Mouse (Mus musculus): ENCODE results near the gene Sec63. TPM values are rescaled to one million over a fixed set of nuclear protein-coding genes. Genes with fewer than 3 reads are reported as not detected.

Sec63 gene
- polyA plus RNA-seq, 2 experiments = 22.6 to 48.9 TPM

DNA sequence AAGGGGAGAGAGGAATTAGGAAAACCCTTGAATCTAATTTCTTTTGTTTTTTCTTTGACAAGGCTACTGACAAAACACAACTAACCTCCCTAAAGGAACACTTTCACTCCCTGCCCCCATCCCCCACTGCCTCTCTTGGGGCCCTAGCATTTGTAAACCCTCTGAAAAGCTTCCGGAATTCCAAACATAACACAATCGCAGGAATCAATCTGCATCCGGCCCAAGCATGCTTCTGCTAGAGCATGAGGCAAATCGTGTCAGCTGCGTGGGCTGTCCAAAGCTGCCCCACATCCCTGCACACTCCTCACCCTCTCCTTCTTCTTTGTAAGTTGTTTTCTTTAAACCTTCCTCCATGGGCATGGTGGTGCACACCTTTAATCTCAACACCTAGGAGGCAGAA is 94.0 kb downstream of the Sec63 start:
- WGBS = 40% methylated on average over 5 of the region's 5 CpGs
- no peak for ATAC-seq (ENCODE audit: low FRiP score, low read depth)

DNA sequence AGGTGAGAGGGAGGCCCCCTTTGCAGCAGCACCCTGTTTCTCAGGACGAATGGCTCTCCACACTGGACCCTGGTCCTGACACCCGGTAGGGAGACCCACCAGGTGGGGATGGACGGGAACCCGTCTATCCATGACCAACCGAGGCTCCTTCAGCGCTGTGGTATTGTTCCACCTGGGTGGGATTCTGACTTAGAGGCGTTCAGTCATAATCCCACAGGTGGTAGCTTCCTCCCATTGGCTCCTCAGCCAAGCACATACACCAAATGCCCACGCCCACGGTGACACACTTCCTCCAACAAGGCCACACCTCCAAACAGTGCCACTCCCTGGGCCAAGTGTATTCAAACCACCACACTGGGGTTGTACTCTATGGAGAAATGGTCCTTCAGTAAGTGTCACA is 95.3 kb downstream of the Sec63 start:
- Histone ChIP-seq H3K4me2 (replicated peaks; ENCODE audit: low read depth, low read length, severe bottlenecking) (no peak overlapping the region), H3K4me3 (replicated peaks; ENCODE audit: low read length) (no peak overlapping the region), H3K27ac (replicated peaks; ENCODE audit: low read depth, low read length) (no peak overlapping the region), H3K27me3 (ENCODE audit: control insufficient read depth, insufficient read depth, low read length) (no peaks in the 10 kb centered on the region), H3K9ac (ENCODE audit: low read depth, low read length, severe bottlenecking) (no peak overlapping the region), H3K4me1 (ENCODE audit: control insufficient read depth, insufficient read depth, low read length) (peaks cover 8% of the 10 kb centered on the region; the same call in 1 of the 2 replicates), H3K36me3 (ENCODE audit: control insufficient read depth, insufficient read depth, low read length) (no peaks in the 10 kb centered on the region), H3K9me3 (ENCODE audit: control insufficient read depth, low read length) (no peaks in the 10 kb centered on the region)
- ATAC-seq (ENCODE audit: low FRiP score, low read depth) = no peak
- no peak for TF ChIP-seq POLR2A (IDR thresholded peaks at IDR 0.05; ENCODE audit: borderline replicate concordance, extremely low read depth, insufficient read depth, insufficient read length)
- no peak for DNase-seq (ENCODE audit: low spot score)
- 94% methylated on average over 9 of the region's 9 CpGs for WGBS

More for the DNA sequence above, 94.0 kb downstream of the Sec63 start:
- H3K9ac ChIP-seq (ENCODE audit: low read depth, low read length, severe bottlenecking) = no peak overlapping the region
- H3K4me2 ChIP-seq (replicated peaks; ENCODE audit: low read depth, low read length, severe bottlenecking) = no peak overlapping the region
- H3K36me3 ChIP-seq (ENCODE audit: control insufficient read depth, insufficient read depth, low read length) = no peaks in the 10 kb centered on the region
- no peak overlapping the region for H3K27ac ChIP-seq (replicated peaks; ENCODE audit: low read depth, low read length)
- H3K9me3 ChIP-seq (ENCODE audit: control insufficient read depth, low read length) = no peaks in the 10 kb centered on the region
- no peak for DNase-seq (ENCODE audit: low spot score)
- H3K4me3 ChIP-seq (replicated peaks; ENCODE audit: low read length) = no peak overlapping the region
- peaks cover 5% of the 10 kb centered on the region; the same call in 1 of the 2 replicates for H3K4me1 ChIP-seq (ENCODE audit: control insufficient read depth, insufficient read depth, low read length)
- H3K27me3 ChIP-seq (ENCODE audit: control insufficient read depth, insufficient read depth, low read length) = no peaks in the 10 kb centered on the region
- no peak for TF ChIP-seq POLR2A (IDR thresholded peaks at IDR 0.05; ENCODE audit: borderline replicate concordance, extremely low read depth, insufficient read depth, insufficient read length)

DNA sequence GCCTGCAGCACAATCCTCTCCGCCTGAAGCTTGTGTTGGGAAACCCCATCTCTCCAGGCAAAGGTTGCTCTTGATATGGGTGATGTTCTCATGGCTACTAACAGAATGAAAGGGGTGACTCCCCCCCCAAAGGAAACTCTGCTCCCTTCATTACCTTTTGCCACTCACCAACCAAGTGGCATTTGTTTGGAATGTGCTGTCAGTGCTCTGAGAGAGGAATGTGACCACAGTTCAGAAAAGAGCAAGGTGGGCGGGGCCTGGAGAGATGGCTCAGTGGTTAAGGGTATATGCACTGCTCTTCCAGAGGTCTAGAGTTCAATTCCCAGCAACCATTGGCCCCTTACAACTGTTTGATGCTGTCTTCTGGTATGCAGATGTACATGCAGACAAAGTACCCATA is 95.7 kb downstream of the Sec63 start:
- H3K4me3 ChIP-seq (replicated peaks; ENCODE audit: low read length) = no peak overlapping the region
- 95% methylated on average over 2 of the region's 2 CpGs for WGBS
- no peaks in the 10 kb centered on the region for H3K27me3 ChIP-seq (ENCODE audit: control insufficient read depth, insufficient read depth, low read length)
- DNase-seq (ENCODE audit: low spot score) (no peak), ATAC-seq (ENCODE audit: low FRiP score, low read depth) (no peak)
- H3K4me1 ChIP-seq (ENCODE audit: control insufficient read depth, insufficient read depth, low read length) = peaks cover 10% of the 10 kb centered on the region; the same call in 1 of the 2 replicates
- no peak overlapping the region for H3K27ac ChIP-seq (replicated peaks; ENCODE audit: low read depth, low read length)
- TF ChIP-seq POLR2A (IDR thresholded peaks at IDR 0.05; ENCODE audit: borderline replicate concordance, extremely low read depth, insufficient read depth, insufficient read length) = no peak
- H3K36me3 ChIP-seq (ENCODE audit: control insufficient read depth, insufficient read depth, low read length) = no peaks in the 10 kb centered on the region
- no peak overlapping the region for H3K4me2 ChIP-seq (replicated peaks; ENCODE audit: low read depth, low read length, severe bottlenecking)
- H3K9ac ChIP-seq (ENCODE audit: low read depth, low read length, severe bottlenecking) = no peak overlapping the region
- H3K9me3 ChIP-seq (ENCODE audit: control insufficient read depth, low read length) = no peaks in the 10 kb centered on the region

DNA sequence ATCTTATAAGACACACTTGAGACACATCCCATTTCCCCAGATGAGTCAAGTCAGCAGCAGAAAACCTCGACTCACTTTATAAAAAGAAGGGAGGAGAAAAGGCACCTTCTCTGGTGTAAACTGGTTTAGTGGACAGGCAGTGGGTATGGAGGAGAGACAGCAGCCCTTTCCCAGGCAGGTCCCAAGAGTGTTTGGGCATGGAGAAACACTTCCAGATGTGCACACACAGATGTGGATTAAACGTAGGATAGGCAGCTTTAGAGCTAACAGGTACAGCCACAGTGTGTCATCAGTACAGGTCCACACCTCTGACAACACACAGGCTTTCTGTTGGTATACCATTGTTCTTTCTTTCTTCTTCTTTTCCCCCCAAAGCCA is 98.5 kb downstream of the Sec63 start:
- Histone ChIP-seq H3K27ac (replicated peaks; ENCODE audit: low read depth, low read length) (peak overlapping the region; percentile 53; the same call in 1 of the 2 replicates), H3K4me3 (replicated peaks; ENCODE audit: low read length) (no peak overlapping the region), H3K4me1 (ENCODE audit: control insufficient read depth, insufficient read depth, low read length) (peaks cover 28% of the 10 kb centered on the region), H3K27me3 (ENCODE audit: control insufficient read depth, insufficient read depth, low read length) (no peaks in the 10 kb centered on the region), H3K9me3 (ENCODE audit: control insufficient read depth, low read length) (no peaks in the 10 kb centered on the region), H3K36me3 (ENCODE audit: control insufficient read depth, insufficient read depth, low read length) (no peaks in the 10 kb centered on the region), H3K9ac (ENCODE audit: low read depth, low read length, severe bottlenecking) (no peak overlapping the region), H3K4me2 (replicated peaks; ENCODE audit: low read depth, low read length, severe bottlenecking) (no peak overlapping the region)
- no peak for TF ChIP-seq POLR2A (IDR thresholded peaks at IDR 0.05; ENCODE audit: borderline replicate concordance, extremely low read depth, insufficient read depth, insufficient read length)
- WGBS = 15% methylated on average over 2 of the region's 2 CpGs
- DNase-seq (ENCODE audit: low spot score) (no peak), ATAC-seq (ENCODE audit: low FRiP score, low read depth) (peak; percentile 18; the same call in 1 of the 2 replicates)

DNA sequence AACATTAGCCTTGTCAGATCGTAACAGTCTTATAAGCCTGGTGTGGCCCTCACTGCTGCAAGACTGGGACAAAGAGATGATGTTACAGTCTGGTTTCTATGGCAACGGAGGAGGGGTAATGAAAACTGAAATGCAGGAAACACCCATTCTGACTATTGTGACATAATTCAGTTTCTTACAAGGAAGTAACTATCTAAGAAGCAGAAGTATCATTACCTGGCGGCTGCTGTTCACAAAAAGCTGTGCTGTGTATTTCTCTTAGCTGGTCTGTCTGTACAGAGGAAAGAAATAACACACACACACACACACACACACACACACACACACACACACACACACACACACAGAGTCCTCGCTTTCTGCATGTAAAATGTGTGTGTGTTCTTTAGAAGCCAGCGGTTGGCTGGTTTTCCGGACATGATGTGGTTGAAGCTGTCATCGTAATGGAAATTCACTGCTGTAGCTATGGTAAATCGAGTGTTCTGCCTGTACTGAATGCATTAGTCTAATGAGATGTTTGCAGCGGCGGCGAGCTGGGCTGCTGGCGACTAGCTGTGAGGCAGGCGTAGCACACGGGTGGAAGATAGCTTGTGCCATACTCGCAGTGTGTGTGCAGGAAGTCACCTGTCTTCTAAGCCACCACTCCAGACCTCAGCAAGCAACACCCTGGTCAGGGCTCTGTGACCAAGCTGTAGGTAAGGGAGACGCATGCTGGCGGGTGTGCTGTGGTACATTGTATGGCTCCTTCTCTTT is 99.0 kb downstream of the Sec63 start, which contains the start of gene Scml4:
Gene Scml4, plus strand, starts transcription at position 212 of the 753 bp plus-strand sequence.
- no peaks in the 10 kb centered on the region for H3K36me3 ChIP-seq (ENCODE audit: control insufficient read depth, insufficient read depth, low read length)
- peaks cover 31% of the 10 kb centered on the region for H3K4me1 ChIP-seq (ENCODE audit: control insufficient read depth, insufficient read depth, low read length)
- H3K27ac ChIP-seq (replicated peaks; ENCODE audit: low read depth, low read length) = peak within 1 kb of the TSS; percentile 53; the same call in 1 of the 2 replicates
- DNase-seq (ENCODE audit: low spot score) (peak; percentile 60), ATAC-seq (ENCODE audit: low FRiP score, low read depth) (peak; percentile 66; the same call in 1 of the 2 replicates)
- TF ChIP-seq POLR2A (IDR thresholded peaks at IDR 0.05; ENCODE audit: borderline replicate concordance, extremely low read depth, insufficient read depth, insufficient read length) = no peak
- WGBS = 33% methylated on average over 17 of the region's 17 CpGs
- H3K4me3 ChIP-seq (replicated peaks; ENCODE audit: low read length) = peak within 1 kb of the TSS; percentile 17
- H3K9ac ChIP-seq (ENCODE audit: low read depth, low read length, severe bottlenecking) = peak within 1 kb of the TSS; percentile 16; the same call in 1 of the 2 replicates
- H3K27me3 ChIP-seq (ENCODE audit: control insufficient read depth, insufficient read depth, low read length) = no peaks in the 10 kb centered on the region
- peak within 1 kb of the TSS; percentile 38; the same call in 1 of the 2 replicates for H3K4me2 ChIP-seq (replicated peaks; ENCODE audit: low read depth, low read length, severe bottlenecking)
- H3K9me3 ChIP-seq (ENCODE audit: control insufficient read depth, low read length) = no peaks in the 10 kb centered on the region

Data from limb, embryonic 14.5 days (tissue).